Mouse (Mus musculus) right cerebral cortex, postnatal 14 days (tissue): ENCODE measurements around the gene Dapl1.

ENCODE experiments used
- DNase-seq: peaks from one replicate; pipeline ENCODE4 v3.0.0; 2022

The Dapl1 gene

GRCm38 (mm10) chr2:59484438-59484837, at the start of gene Dapl1:
Gene Dapl1, plus strand, starts transcription at chr2:59484653.
- no peak for DNase-seq

- DNase-seq = no peak
Observed at GRCm38 (mm10) chr2:59434820-59435219, 49.6 kb upstream of the Dapl1 start.

DNA sequence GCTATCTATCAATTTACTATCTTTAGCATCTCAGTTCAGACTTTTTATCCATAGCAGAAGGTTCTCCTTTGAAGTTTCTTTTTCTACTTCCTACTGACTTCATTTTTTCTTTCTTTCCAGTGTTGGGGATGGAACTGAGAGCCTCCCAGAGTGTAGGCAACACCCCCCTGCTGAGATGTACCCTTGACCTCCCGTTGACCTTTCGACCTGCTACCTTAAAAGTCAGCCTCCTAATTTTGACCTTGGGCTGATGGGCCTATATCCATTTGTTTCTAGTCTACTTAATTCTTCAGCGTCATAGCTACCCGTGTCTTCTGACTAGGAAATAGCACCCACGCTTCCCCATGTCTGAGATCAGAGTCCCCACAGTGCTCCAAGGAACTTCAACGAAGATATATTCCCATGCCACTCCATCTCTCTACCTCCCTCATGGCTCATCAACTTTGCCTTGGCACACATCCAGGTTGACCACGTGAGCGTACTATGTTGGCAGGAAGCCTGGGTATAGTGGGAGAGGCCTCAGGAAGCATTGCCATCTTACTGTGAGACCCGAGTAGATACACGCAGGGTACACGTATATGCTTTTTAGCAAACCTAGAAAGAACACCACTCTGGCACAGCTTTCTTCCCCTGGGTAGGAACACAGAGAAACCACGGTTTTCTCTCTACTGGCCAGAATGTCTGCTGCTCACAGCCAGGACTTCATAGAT, 46.6 kb upstream of the Dapl1 start:
- peak; percentile 76 for DNase-seq

GRCm38 (mm10) chr2:59438479-59438935, 45.9 kb upstream of the Dapl1 start:
- DNase-seq = no peak

- no peak for DNase-seq
Observed at GRCm38 (mm10) chr2:59439824-59440223, 44.6 kb upstream of the Dapl1 start.

DNA sequence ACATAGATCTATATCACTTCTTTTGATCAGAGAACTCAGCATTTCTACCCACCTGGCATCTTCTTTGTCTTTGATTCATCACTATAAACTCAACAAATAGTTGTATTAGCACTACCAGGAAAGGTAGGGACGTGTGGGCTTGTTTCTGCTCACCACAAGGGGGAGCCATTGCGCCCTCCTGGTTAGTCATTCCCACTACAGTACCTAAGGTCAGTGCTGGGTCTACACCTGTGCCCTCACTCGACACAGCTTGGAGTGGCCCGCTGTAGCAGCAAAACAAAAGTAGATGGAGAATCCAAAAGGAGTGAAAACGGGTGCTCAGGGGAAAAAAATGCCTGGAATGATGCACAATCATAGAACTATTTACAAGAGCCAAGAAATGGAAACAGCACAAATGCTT, 44.0 kb upstream of the Dapl1 start:
- peak; percentile 61 for DNase-seq

GRCm38 (mm10) chr2:59441681-59442080, 42.8 kb upstream of the Dapl1 start:
- no peak for DNase-seq

- no peak for DNase-seq
Observed at GRCm38 (mm10) chr2:59446671-59447070, 37.8 kb upstream of the Dapl1 start.

GRCm38 (mm10) chr2:59447712-59448111, 36.7 kb upstream of the Dapl1 start:
- no peak for DNase-seq

GRCm38 (mm10) chr2:59448516-59448915, 35.9 kb upstream of the Dapl1 start:
- no peak for DNase-seq

GRCm38 (mm10) chr2:59448921-59449320, 35.5 kb upstream of the Dapl1 start:
- no peak for DNase-seq

DNA sequence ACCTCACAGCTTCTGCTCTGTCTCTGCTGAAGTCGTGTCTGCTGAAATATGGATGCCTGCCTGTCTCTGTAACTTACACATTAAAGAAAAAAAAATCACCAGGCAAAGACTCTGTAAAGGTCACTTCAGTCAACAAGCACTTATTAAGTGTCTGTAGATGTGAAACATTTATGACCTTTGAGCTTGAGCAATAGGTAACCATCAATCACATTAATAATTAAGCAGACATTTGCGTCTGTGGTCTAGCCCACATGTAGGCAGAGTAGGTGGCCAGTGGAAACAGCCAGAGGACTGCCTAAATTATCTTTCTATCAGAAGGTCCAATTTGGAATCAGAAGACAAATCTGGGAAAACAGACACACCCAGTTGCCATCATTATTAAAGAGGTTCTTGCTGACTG, 32.8 kb upstream of the Dapl1 start:
- no peak for DNase-seq

- no peak for DNase-seq
Observed at GRCm38 (mm10) chr2:59452102-59452501, 32.4 kb upstream of the Dapl1 start.

- DNase-seq = no peak
Observed at GRCm38 (mm10) chr2:59462086-59462485, 22.4 kb upstream of the Dapl1 start.

GRCm38 (mm10) chr2:59463428-59464182, 20.8 kb upstream of the Dapl1 start:
- DNase-seq = no peak

DNA sequence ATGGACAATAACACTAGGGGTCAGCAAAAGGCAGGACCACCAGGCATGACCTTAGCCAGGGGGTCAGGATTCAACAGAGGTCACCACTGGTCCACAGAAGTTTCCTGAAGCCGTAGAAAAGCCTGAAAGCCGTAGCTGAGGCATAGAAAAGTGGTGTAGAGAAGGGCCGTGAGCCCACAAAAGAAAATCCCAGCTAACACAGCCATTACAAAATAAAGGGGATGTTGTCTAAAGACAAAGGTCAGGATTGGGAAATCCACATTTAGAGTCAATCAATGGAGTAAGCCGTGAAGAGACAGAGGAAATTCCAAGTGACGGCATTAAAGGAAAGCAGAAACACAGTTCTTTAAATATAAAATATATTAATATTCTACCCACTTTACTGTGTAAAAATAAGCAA, 18.8 kb upstream of the Dapl1 start:
- no peak for DNase-seq

DNA sequence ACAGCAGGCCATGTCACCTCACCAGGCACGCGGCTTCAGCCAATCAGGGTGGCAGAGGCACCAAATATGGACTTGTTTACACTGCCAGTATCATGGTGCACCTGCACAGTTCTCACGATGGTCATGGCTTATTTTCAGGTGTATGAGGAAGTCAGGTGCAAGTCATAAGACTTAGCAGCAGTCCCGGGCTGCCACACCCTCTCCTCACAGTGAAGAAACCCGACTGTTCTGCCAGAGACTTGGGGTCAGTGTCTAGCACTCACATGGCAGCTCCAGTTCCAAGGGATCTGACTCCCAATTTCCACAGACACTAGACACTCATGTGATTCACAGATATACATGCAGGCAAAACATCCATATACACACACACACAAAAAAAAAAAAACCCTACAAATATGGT, 18.1 kb upstream of the Dapl1 start:
- DNase-seq = no peak

DNA sequence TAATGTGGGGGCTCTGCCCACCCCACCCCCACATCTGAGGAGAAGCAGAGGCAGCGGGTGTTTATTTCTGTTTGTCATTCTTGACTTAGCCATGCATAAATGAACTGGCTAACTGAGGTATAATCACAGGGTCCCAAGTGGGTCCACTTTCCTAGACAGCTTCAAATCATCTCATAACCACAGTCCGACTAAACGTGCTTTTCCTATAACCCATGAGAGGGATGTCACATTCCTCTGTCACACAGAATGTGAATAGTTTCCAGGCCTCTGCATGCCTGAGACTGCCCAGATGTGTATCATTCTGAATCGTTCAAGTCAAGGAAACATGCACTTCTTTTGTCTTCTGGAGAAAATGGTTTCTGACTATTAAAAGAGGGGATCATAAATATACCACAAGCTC, 17.4 kb upstream of the Dapl1 start:
- DNase-seq = no peak

DNA sequence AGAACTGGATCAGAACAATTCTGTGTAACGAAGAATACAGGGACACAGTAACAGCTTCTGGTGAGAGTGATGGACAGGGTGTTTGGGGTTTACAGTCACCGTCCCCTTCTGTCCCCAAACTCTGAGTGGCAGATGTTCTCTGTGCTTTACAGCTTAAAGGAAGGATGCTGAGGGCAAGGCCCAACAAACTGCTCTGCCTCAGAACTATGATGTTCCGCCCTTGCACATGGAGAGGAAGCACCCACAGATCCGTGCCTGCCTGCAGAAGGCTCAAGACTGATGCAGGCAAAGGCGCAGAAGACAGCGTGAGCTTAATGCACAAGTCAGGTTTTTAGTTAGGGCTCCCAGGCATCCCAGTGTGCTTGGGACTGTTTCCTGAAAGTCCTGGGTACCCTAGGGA, 16.5 kb upstream of the Dapl1 start:
- no peak for DNase-seq

DNA sequence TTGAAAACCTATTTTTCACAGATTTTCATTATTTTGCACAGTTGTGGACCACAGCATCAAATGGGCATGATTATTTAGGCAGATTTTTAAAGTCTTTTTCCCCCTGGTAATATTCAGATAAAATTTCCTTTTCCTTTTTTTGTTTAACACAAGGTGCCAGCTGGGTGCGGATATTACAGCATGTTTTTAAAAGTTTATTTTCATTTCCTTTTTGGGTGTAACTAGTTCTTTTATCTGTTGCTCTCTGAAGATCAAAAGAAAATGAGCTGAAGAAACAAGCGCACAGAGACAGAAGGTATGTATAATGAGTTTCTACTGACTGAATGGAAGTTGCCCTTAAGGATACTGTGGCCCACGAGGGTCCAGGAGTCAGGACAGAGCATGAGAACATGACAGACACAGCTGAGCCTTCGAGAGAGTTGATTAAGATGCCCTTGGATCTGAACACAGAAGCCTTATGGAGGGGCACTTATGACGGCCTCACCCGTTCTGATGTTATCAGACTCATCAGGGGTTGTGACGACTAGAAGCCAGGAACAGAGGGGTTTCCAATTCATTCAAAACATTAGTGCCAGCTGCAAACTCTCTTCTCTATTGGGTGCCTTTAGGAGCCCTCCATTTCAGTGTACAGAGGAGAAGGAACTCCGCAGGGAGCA, 14.7 kb upstream of the Dapl1 start:
- no peak for DNase-seq

DNA sequence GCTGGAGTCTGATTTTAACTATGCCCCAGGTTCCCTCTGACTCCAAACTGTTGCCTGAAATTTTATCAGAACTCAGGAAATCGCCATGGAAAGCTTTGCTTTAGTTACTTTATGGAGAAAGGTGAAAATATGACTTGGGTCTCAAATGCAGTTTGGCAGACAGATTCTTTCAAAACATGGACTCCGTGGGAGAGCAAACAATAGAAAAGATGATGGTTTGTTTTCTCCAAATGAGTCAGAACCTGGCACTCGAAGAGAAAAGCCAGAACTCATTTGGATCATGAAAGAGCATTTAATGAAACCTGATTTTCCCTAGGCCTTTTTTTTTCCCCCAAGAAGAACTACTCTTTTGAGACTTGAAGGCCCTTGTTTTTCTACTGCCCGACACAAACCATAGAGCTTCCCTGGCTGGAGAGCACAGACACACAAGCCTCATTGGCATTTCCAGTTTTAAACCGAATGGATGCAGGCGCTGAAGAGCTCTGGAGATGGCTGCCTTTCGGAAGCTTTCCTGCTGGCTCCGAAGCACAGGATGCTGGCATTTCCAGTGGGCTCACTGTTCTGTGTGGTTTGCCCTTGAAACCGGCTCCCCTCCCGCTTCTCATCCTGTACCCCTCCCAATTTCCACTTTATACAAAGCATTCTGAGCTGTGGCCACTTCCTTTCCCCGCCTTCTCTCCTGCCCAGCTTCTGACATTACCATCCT, 14.0 kb upstream of the Dapl1 start:
- no peak for DNase-seq

DNA sequence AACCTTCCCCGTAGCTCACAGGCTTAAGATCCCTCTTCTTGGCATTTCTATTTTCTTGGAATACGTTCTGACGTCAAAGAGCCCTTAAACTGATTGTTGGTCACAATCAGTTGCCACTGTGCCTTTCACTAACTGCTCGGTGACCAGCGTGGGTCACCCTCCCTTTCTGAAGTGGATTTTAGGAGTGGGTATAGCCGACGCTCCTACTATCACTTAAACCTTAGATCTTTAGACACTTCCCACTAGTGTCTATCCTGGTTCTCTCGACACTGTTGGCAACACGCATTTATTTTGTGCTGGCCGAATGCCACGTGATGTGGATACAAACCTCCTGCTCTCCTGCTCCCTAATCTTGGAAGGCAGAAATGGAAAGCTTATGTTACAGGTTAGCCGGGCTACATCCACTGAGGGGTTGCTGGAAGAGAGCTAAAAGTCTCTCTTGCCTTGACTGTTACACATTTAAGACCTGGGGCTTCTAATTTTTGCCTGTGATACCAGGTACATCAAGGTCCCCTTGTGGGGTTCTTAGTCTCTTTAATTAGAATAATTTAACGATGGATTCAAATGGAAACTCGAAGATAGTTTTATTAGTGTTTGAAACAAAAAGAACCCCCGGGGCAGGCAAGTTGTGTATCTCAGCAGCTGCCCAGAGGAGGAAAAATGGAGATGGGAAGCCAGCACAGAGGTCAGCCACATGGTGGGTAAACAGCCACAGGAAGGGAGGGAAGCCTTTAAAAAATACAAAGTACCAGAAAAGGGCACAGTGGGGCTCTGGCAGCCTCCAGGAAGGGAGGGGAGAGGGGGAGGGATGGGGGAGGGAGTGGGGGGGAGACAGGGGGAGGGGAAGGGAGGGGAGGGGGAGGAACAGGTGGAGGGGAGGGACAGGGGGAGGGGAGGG, 13.2 kb upstream of the Dapl1 start:
- no peak for DNase-seq
